Mouse (Mus musculus) forebrain, embryonic 10.5 days (tissue): Measurements from ENCODE around the gene G430095P16Rik. TPM values are rescaled to one million over a fixed set of nuclear protein-coding genes. Genes with fewer than 3 reads are reported as not detected.
A peak's percentile ranks its signal among the peaks of the same experiment; 100 is the strongest.

Experiments used
- DNase-seq: peaks from one replicate; pipeline ENCODE4 v3.0.0-alpha.2; 2017; ENCODE audit warnings: low spot score; ENCODE audit errors: extremely low spot score
- H3K27ac ChIP-seq: fragments of 300-500 bp; sonication (generic); 2 replicates; pipeline ENCODE4 v1.5.1; 2016; ENCODE audit warnings: mild to moderate bottlenecking
- H3K27me3 ChIP-seq: fragments of 300-500 bp; sonication (generic); 2 replicates; pipeline ENCODE4 v1.6.1; 2016; ENCODE audit warnings: mild to moderate bottlenecking; ENCODE audit not compliant: poor library complexity, severe bottlenecking
- H3K36me3 ChIP-seq: fragments of 300-500 bp; sonication (generic); replicated peaks from 2 replicates; pipeline ENCODE4 v1.6.1; 2016; ENCODE audit warnings: mild to moderate bottlenecking, moderate library complexity
- H3K4me1 ChIP-seq: fragments of 300-500 bp; sonication (generic); 2 replicates; pipeline ENCODE4 v1.6.1; 2016
- H3K4me3 ChIP-seq: fragments of 300-500 bp; sonication (generic); 2 replicates; pipeline ENCODE4 v1.5.1; 2016; ENCODE audit warnings: mild to moderate bottlenecking, moderate library complexity
- H3K9me3 ChIP-seq: fragments of 300-500 bp; sonication (generic); 2 replicates; pipeline ENCODE4 v1.6.1; 2016; ENCODE audit warnings: mild to moderate bottlenecking, moderate library complexity
- WGBS: fragments of 180-500 bp; shearing (Covaris S2); methylation state at CpG from one replicate; pipeline ENCODE4 v1.1.7; 2016; 5-methylcytosine and 5-hydroxymethylcytosine counted together
- polyA plus RNA-seq: library from polyadenylated mRNA; unstranded; fragments of >200 nt; fragmentation: Nextera tagmentation; extraction: Ambion mirVana; gene quantifications from 2 replicates; pipeline ENCODE4 v1.2.1, GENCODE M21; 2016

The G430095P16Rik gene
- polyA plus RNA-seq, 1 experiment from 2014 or later, result 2.1 TPM

DNA sequence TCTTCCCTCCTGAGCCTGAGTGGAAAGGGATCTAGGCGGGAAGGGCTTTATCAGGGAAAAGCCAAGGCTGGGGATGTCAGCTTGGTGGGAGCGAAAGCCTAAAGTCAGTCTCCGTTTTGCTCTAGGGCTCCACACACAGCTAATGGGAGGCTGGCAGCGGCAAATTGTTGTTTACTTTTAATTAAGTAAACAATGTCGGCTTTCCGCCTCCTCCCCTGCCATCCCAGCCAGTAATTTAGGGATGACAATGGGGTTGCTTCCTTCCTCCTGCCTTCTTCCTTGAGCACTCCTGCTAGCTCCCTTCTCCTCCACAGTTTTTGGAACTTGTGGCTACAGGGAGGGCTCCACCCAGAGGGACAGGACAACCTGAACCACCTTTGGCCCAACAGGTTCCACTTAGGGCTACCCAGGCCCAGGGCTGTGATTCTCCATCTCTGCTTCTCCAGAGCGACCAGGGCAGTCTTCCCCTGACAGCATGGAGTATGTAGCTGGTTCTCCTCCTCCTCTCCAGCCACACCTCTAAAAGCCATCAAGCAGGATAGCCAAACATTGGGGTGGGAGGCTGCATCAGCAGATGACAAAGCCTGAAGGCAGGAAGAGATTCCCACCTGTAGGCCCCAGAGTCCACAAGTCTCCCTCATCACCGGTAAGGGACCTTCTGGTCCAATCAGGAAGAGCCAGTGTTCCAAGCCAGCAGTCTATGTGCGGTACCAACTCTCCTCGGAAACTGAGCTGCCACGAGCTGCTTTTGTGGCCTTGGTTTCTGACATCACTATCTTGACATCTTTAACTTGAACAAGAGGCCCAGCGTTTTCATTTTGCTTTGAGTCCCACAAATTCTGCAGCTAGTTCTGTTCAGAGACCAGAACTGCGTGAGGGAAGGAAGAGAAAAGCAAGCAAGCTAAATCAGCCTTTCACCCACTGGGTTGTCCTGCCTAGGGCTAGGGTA, 18.4 kb downstream of the G430095P16Rik start:
- WGBS, result 14% methylated on average over 13 of the region's 13 CpGs
- no peak for DNase-seq
- Histone ChIP-seq H3K4me1 (peaks cover 95% of the 10 kb centered on the region), H3K36me3 (no peaks in the 10 kb centered on the region), H3K27me3 (peaks cover 100% of the 10 kb centered on the region), H3K9me3 (no peaks in the 10 kb centered on the region), H3K4me3 (no peak overlapping the region; the same call in 1 of the 2 replicates), H3K27ac (peak overlapping the region; percentile 85)

GRCm38 (mm10) chr8:84742171-84743053, 19.6 kb downstream of the G430095P16Rik start:
- peak overlapping the region; percentile 85 for H3K27ac ChIP-seq
- H3K36me3 ChIP-seq, result no peaks in the 10 kb centered on the region
- H3K27me3 ChIP-seq, result peaks cover 100% of the 10 kb centered on the region
- H3K9me3 ChIP-seq, result no peaks in the 10 kb centered on the region
- 2% methylated on average over 32 of the region's 32 CpGs for WGBS
- peaks cover 99% of the 10 kb centered on the region for H3K4me1 ChIP-seq
- H3K4me3 ChIP-seq, result peak overlapping the region; percentile 35
- DNase-seq, result peak; percentile 70

GRCm38 (mm10) chr8:84743054-84743415, 20.2 kb downstream of the G430095P16Rik start:
- Histone ChIP-seq H3K4me1 (peaks cover 92% of the 10 kb centered on the region), H3K27ac (peak overlapping the region; percentile 85), H3K9me3 (no peaks in the 10 kb centered on the region), H3K36me3 (no peaks in the 10 kb centered on the region), H3K27me3 (peaks cover 100% of the 10 kb centered on the region), H3K4me3 (peak overlapping the region; percentile 35)
- 3% methylated on average over 10 of the region's 10 CpGs for WGBS
- no peak for DNase-seq

- no peaks in the 10 kb centered on the region for H3K9me3 ChIP-seq
- WGBS, result 2% methylated on average over 17 of the region's 17 CpGs
- H3K27me3 ChIP-seq, result peaks cover 100% of the 10 kb centered on the region
- no peaks in the 10 kb centered on the region for H3K36me3 ChIP-seq
- peak overlapping the region; percentile 35 for H3K4me3 ChIP-seq
- peak; percentile 75 for DNase-seq
- peak overlapping the region; percentile 85 for H3K27ac ChIP-seq
- peaks cover 85% of the 10 kb centered on the region for H3K4me1 ChIP-seq
These were observed 21.0 kb downstream of the G430095P16Rik start for GRCm38 (mm10) chr8:84743517-84744420.

GRCm38 (mm10) chr8:84745032-84745925, 22.5 kb downstream of the G430095P16Rik start:
- DNase-seq, result peak; percentile 74
- Histone ChIP-seq H3K4me1 (peaks cover 80% of the 10 kb centered on the region), H3K27ac (peak overlapping the region; percentile 85), H3K4me3 (peak overlapping the region; percentile 35), H3K36me3 (no peaks in the 10 kb centered on the region), H3K9me3 (no peaks in the 10 kb centered on the region), H3K27me3 (peaks cover 100% of the 10 kb centered on the region)
- under 1% methylated on average over 17 of the region's 17 CpGs for WGBS

GRCm38 (mm10) chr8:84749519-84749918, 26.7 kb downstream of the G430095P16Rik start:
- Histone ChIP-seq H3K27ac (no peak overlapping the region), H3K9me3 (no peaks in the 10 kb centered on the region), H3K4me3 (no peak overlapping the region), H3K36me3 (no peaks in the 10 kb centered on the region), H3K4me1 (peaks cover 60% of the 10 kb centered on the region), H3K27me3 (peaks cover 100% of the 10 kb centered on the region)
- WGBS, result 78% methylated on average over 16 of the region's 16 CpGs
- no peak for DNase-seq

DNA sequence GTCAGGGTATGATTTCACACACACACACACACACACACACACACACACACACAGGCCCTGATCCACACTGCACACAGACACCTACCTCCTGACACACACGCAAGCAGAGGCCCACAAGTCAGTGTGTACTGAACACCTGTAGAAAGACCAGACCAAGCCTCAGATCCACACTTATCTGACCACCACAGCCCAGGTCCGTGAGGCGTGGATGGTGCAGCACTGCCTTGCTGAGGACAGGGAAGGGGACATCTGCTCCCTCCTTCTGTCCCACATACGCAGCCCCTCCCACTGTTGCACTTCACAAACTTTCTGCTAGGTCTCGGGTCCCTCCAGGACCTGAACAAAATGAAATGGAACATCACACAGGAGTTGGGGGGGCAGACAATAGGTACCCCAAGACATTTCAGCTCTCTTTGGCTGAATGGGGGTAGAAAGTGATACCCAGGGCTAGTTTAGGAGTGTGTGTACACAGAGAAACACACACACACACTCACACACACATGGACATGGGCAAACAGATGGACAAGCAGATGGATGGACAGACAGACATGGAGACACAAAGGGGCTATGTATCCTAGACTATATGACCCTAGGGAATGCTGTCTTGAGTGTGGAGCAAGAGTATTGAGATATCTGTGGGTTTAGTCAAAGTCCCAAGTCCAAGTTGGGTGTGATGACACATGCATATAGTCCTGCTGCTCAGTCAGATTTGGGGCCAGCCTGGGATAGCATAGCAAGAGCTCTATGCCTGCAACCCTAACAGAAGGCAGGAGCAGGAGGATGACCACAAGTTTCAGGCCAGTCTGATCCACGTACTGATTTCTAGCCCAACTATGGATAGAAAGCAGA, 30.2 kb downstream of the G430095P16Rik start:
- DNase-seq, result no peak
- H3K27ac ChIP-seq, result no peak overlapping the region
- peaks cover 100% of the 10 kb centered on the region for H3K27me3 ChIP-seq
- 70% methylated on average over 6 of the region's 6 CpGs for WGBS
- no peak overlapping the region for H3K4me3 ChIP-seq
- no peaks in the 10 kb centered on the region for H3K36me3 ChIP-seq
- no peaks in the 10 kb centered on the region for H3K9me3 ChIP-seq
- H3K4me1 ChIP-seq, result peaks cover 40% of the 10 kb centered on the region

DNA sequence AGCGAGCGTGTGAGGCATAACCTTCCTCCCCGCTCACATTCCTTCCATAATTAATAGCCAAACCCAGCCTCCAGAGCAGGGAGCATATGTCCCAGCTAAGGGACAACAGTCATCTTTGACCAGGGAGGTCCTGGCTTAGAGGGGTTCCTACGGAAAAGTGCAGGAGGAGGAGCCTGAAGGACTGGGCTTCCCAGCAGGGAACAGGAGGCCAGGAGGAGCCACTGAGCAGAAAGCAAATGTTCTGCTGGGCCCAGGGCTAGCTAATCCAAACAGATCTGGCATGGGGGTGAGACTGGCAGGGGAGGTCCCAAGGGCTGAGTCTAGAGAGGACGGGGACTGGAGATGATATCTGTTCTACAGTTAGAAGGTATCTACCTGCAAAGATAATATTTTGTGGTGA, 34.7 kb downstream of the G430095P16Rik start:
- H3K4me1 ChIP-seq, result peaks cover 29% of the 10 kb centered on the region
- DNase-seq, result no peak
- no peaks in the 10 kb centered on the region for H3K9me3 ChIP-seq
- no peaks in the 10 kb centered on the region for H3K36me3 ChIP-seq
- H3K27me3 ChIP-seq, result peaks cover 99% of the 10 kb centered on the region
- no peak overlapping the region for H3K4me3 ChIP-seq
- no peak overlapping the region for H3K27ac ChIP-seq
- 39% methylated on average over 5 of the region's 5 CpGs for WGBS

GRCm38 (mm10) chr8:84758308-84758707, 35.5 kb downstream of the G430095P16Rik start:
- WGBS, result 90% methylated on average over 3 of the region's 3 CpGs

DNA sequence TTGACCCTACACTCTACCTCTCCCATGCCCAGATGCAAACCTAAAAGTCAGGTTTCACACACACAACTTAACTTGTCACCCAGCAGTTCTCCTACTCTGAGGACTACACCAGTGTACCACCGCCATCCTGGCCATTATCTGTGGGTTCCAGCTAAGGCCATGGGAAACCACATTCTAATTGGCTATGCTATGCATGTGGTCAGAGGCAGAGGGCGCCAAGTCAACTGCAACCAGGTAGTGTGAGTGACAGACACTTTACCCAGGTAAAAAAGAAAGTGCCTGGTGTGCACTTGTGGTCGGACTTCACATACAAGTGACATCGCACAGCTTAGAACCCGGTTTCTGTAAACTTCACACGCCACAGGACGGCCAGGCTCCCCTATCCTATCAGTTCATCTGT, 36.3 kb downstream of the G430095P16Rik start:
- no peak for DNase-seq
- H3K9me3 ChIP-seq, result no peaks in the 10 kb centered on the region
- no peak overlapping the region for H3K4me3 ChIP-seq
- peaks cover 29% of the 10 kb centered on the region for H3K4me1 ChIP-seq
- 60% methylated on average over 7 of the region's 7 CpGs for WGBS
- peaks cover 99% of the 10 kb centered on the region for H3K27me3 ChIP-seq
- H3K36me3 ChIP-seq, result no peaks in the 10 kb centered on the region
- no peak overlapping the region for H3K27ac ChIP-seq

More at GRCm38 (mm10) chr8:84758308-84758707, 35.5 kb downstream of the G430095P16Rik start:
- no peaks in the 10 kb centered on the region for H3K36me3 ChIP-seq
- H3K27me3 ChIP-seq, result peaks cover 99% of the 10 kb centered on the region
- peaks cover 29% of the 10 kb centered on the region for H3K4me1 ChIP-seq
- H3K4me3 ChIP-seq, result no peak overlapping the region
- H3K9me3 ChIP-seq, result no peaks in the 10 kb centered on the region
- DNase-seq, result no peak
- H3K27ac ChIP-seq, result no peak overlapping the region
